10 mouse cellular contexts compared by ENCODE assay signal in genomic region chr4:110019145-110019544, GRCm38 (mm10). TPM values are rescaled to one million over a fixed set of nuclear protein-coding genes. Genes with fewer than 3 reads are reported as not detected.
DNase-seq lines count a peak whose midpoint lies in the region; ATAC-seq and TF ChIP-seq lines count a peak whose summit lies in the region.
"Had no signal": no experiment of that assay in that cellular context is flagged by ENCODE, and none has a peak within 500 bp of the region (broad histone marks: within the 10 kb centered on the region; RNA-seq: fewer than 3 reads in every experiment).

No protein-coding gene starts in this region.

- WGBS in liver, adult 2 months, result 53% methylated on average over 9 of the region's 9 CpGs
- 36% methylated on average over 9 of the region's 9 CpGs for WGBS in liver, embryonic 11.5 days
- WGBS in embryonic facial prominence, embryonic 11.5 days, result 36% methylated on average over 9 of the region's 9 CpGs

- H3K4me3 ChIP-seq in liver, adult 2 months (ENCODE audit: insufficient read depth, low read depth, low read length), result no peak overlapping the region
- no peak overlapping the region for H3K4me3 ChIP-seq in liver, embryonic 11.5 days (ENCODE audit: low read depth, low read length)
- H3K4me3 ChIP-seq in ES-Bruce4 (ENCODE audit: low read depth, low read length), result no peak overlapping the region
- no peak overlapping the region for H3K4me3 ChIP-seq in embryonic facial prominence, embryonic 11.5 days (ENCODE audit: low read depth, low read length)
- H3K4me3 ChIP-seq: midbrain, embryonic 12.5 days had no signal

- no peaks in the 10 kb centered on the region for H3K79me2 ChIP-seq in liver, adult 2 months (ENCODE audit: control insufficient read depth, insufficient read depth, low read length)

- peak; percentile 56 for TF ChIP-seq CTCF in liver, adult 2 months (IDR thresholded peaks at IDR 0.05; ENCODE audit: low read depth, low read length)
- TF ChIP-seq CTCF in ES-Bruce4 (IDR thresholded peaks at IDR 0.05; ENCODE audit: low read depth, low read length), result peak; percentile 83

- H3K27ac ChIP-seq in liver, adult 2 months (replicated peaks; ENCODE audit: insufficient read depth, low read depth, low read length), result no peak overlapping the region
- H3K27ac ChIP-seq in liver, embryonic 11.5 days (ENCODE audit: low read depth, low read length), result no peak overlapping the region
- H3K27ac ChIP-seq in ES-Bruce4 (ENCODE audit: insufficient read depth, low read length), result no peak overlapping the region
- H3K27ac ChIP-seq in embryonic facial prominence, embryonic 11.5 days (replicated peaks; ENCODE audit: low read depth, low read length), result no peak overlapping the region
- H3K27ac ChIP-seq: midbrain, embryonic 12.5 days had no signal

- no peak for TF ChIP-seq POLR2A in liver, adult 2 months (IDR thresholded peaks at IDR 0.05; ENCODE audit: extremely low read depth, insufficient read depth, low read length)
- TF ChIP-seq POLR2A in ES-Bruce4 (IDR thresholded peaks at IDR 0.05; ENCODE audit: insufficient read depth, low read length), result no peak

- no peaks in the 10 kb centered on the region for H3K36me3 ChIP-seq in liver, adult 2 months (ENCODE audit: control insufficient read depth, insufficient read depth, low read length)
- H3K36me3 ChIP-seq in liver, embryonic 11.5 days (ENCODE audit: control insufficient read depth, insufficient read depth, low read length), result no peaks in the 10 kb centered on the region
- H3K36me3 ChIP-seq in ES-Bruce4 (ENCODE audit: control insufficient read depth, insufficient read depth, low read length, poor library complexity, severe bottlenecking), result no peaks in the 10 kb centered on the region
- no peaks in the 10 kb centered on the region for H3K36me3 ChIP-seq in embryonic facial prominence, embryonic 11.5 days (replicated peaks; ENCODE audit: control insufficient read depth, insufficient read depth, low read depth, low read length)
- H3K36me3 ChIP-seq: midbrain, embryonic 12.5 days had no signal

- ATAC-seq in liver, embryonic 11.5 days (replicated peaks; ENCODE audit: low FRiP score), result no peak
- ATAC-seq in embryonic facial prominence, embryonic 11.5 days (replicated peaks; ENCODE audit: insufficient number of reproducible peaks, low FRiP score, low TSS enrichment, low read depth), result 0 out of 2 replicates have a peak, but pooled peaks have one; percentile 29

- H3K4me1 ChIP-seq in liver, adult 2 months (ENCODE audit: control insufficient read depth, insufficient read depth, low read length), result no peaks in the 10 kb centered on the region
- no peaks in the 10 kb centered on the region for H3K4me1 ChIP-seq in liver, embryonic 11.5 days (replicated peaks; ENCODE audit: control insufficient read depth, insufficient read depth, low read length)
- H3K4me1 ChIP-seq in ES-Bruce4 (ENCODE audit: control insufficient read depth, insufficient read depth, low read length), result no peaks in the 10 kb centered on the region
- no peaks in the 10 kb centered on the region for H3K4me1 ChIP-seq in embryonic facial prominence, embryonic 11.5 days (ENCODE audit: control insufficient read depth, insufficient read depth, low read length)

- H3K4me2 ChIP-seq in liver, embryonic 11.5 days, result no peak overlapping the region
- no peak overlapping the region for H3K4me2 ChIP-seq in embryonic facial prominence, embryonic 11.5 days (ENCODE audit: low read depth, low read length)
- H3K4me2 ChIP-seq: midbrain, embryonic 12.5 days had no signal

- no peaks in the 10 kb centered on the region for H3K27me3 ChIP-seq in liver, adult 2 months (ENCODE audit: control insufficient read depth, insufficient read depth, low read length)
- no peaks in the 10 kb centered on the region; the same call in 1 of the 2 replicates for H3K27me3 ChIP-seq in liver, embryonic 11.5 days (replicated peaks; ENCODE audit: control insufficient read depth, insufficient read depth, low read length)
- no peaks in the 10 kb centered on the region for H3K27me3 ChIP-seq in ES-Bruce4 (ENCODE audit: control insufficient read depth, insufficient read depth, low read length, poor library complexity, severe bottlenecking)
- H3K27me3 ChIP-seq in embryonic facial prominence, embryonic 11.5 days (ENCODE audit: control insufficient read depth, insufficient read depth, low read length), result no peaks in the 10 kb centered on the region; the same call in 1 of the 2 replicates

- no peak overlapping the region for H3K9ac ChIP-seq in liver, adult 2 months (ENCODE audit: low read depth, low read length)
- no peak overlapping the region for H3K9ac ChIP-seq in liver, embryonic 11.5 days (ENCODE audit: low read depth, low read length)
- no peak overlapping the region for H3K9ac ChIP-seq in ES-Bruce4 (ENCODE audit: low read depth, poor library complexity, severe bottlenecking)
- no peak overlapping the region for H3K9ac ChIP-seq in embryonic facial prominence, embryonic 11.5 days (replicated peaks; ENCODE audit: low read length)
- H3K9ac ChIP-seq: midbrain, embryonic 12.5 days had no signal

- no peak for TF ChIP-seq EP300 in ES-Bruce4 (IDR thresholded peaks at IDR 0.05; ENCODE audit: insufficient read depth, low read depth, low read length)

- DNase-seq in adrenal gland, postnatal 10 days, result peak; percentile 18
- DNase-seq in adrenal gland, postnatal 25 days, result no peak
- DNase-seq in liver, adult 2 months (ENCODE audit: extremely low read depth, low read depth, low spot score), result no peak
- DNase-seq in liver, embryonic 11.5 days (ENCODE audit: low spot score), result no peak
- peak; percentile 24 for DNase-seq in embryonic facial prominence, embryonic 11.5 days (ENCODE audit: low spot score)
- DNase-seq in natural killer cell, adult 2 months (ENCODE audit: low spot score in 2 of 2), result no peak
- DNase-seq in left cerebral cortex, adult 8-10 months (ENCODE audit: low spot score in 2 of 2), result no peak
- DNase-seq: right cerebral cortex, adult 18-20 months had no signal

- H3K9me3 ChIP-seq in liver, embryonic 11.5 days (ENCODE audit: control insufficient read depth, low read length), result no peaks in the 10 kb centered on the region
- no peaks in the 10 kb centered on the region; the same call in 1 of the 2 replicates for H3K9me3 ChIP-seq in ES-Bruce4 (replicated peaks; ENCODE audit: control insufficient read depth, insufficient read depth, low read length, poor library complexity, severe bottlenecking)
- H3K9me3 ChIP-seq in embryonic facial prominence, embryonic 11.5 days (replicated peaks; ENCODE audit: control insufficient read depth, low read length), result no peaks in the 10 kb centered on the region
- H3K9me3 ChIP-seq: midbrain, embryonic 12.5 days had no signal

RNA-seq across cellular contexts. Expression of gene Dmrta2, which starts 41.3 kb away (rescaled TPM):
- total RNA-seq in adrenal gland, postnatal 10 days (2021), result under 1 TPM in 1 of 2 experiments, not detected in 1; 0.09 TPM
- 0.27 TPM in 1 of 2 replicates, not detected in the other for total RNA-seq in adrenal gland, postnatal 25 days (2021)
- not detected in 2 replicates for total RNA-seq in liver, adult 2 months (2014; rRNA removed)
- 0.02 and 0.10 TPM in 2 replicates for polyA plus RNA-seq in liver, adult 2 months (2012; rRNA removed)
- polyA plus RNA-seq in liver, embryonic 11.5 days (2014; fragmentation: Nextera tagmentation; extraction: Ambion mirVana), result 0.07 TPM in 1 of 2 replicates, not detected in the other
- polyA plus RNA-seq in ES-Bruce4 (2011; ENCODE audit: insufficient read depth, insufficient read length, low read depth, missing spikeins), result 0.75 and 0.84 TPM in 2 replicates
- polyA plus RNA-seq in embryonic facial prominence, embryonic 11.5 days (2014; fragmentation: Nextera tagmentation; extraction: Ambion mirVana), result 0.86 and 1.3 TPM in 2 replicates
- total RNA-seq in left cerebral cortex, adult 8-10 months (2022), result 1 to 10 TPM; 1.5 to 3.1 (median 2.1) TPM

Comparison
In these comparisons a context has a peak if more than half of its experiments do, and no peak if none do; other contexts are left out.
1. DNase-seq: peak in adrenal gland, postnatal 10 days (single experiment) and embryonic facial prominence, embryonic 11.5 days (single experiment); none in adrenal gland, postnatal 25 days (single experiment), liver, adult 2 months (single experiment), liver, embryonic 11.5 days (single experiment), natural killer cell, adult 2 months (0 of 2) and left cerebral cortex, adult 8-10 months (0 of 2).